Mouse (Mus musculus) C2C12 (cell line): ENCODE data around the gene Camk1g. TPM values are rescaled to one million over a fixed set of nuclear protein-coding genes. Genes with fewer than 3 reads are reported as not detected.
A peak's percentile ranks its signal among the peaks of the same experiment; 100 is the strongest.

Experiments
- H3K27me3 ChIP-seq: one replicate; pipeline ENCODE4 v1.6.1; 2011; ENCODE audit not compliant: control insufficient read depth, insufficient read depth, insufficient read length
- H3K36me3 ChIP-seq: one replicate; pipeline ENCODE4 v1.6.1; 2011; ENCODE audit not compliant: control insufficient read depth, insufficient read depth
- H3K4me3 ChIP-seq: one replicate; pipeline ENCODE4 v1.5.1; 2011; ENCODE audit warnings: mild to moderate bottlenecking, control low read depth; ENCODE audit not compliant: poor library complexity, insufficient read depth, severe bottlenecking
- H3K79me2 ChIP-seq: one replicate; pipeline ENCODE4 v1.6.1; 2011; ENCODE audit not compliant: control insufficient read depth, insufficient read depth
- H3K79me3 ChIP-seq: one replicate; pipeline ENCODE4 v1.6.1; 2011; ENCODE audit warnings: low read depth, control low read depth
- H3ac ChIP-seq: one replicate; pipeline ENCODE3; 2011; ENCODE audit warnings: low read depth; ENCODE audit not compliant: control insufficient read depth, insufficient read length
- CEBPB ChIP-seq: IDR thresholded peaks from one replicate; pipeline ENCODE4 v1.6.1; 2011; ENCODE audit warnings: low read depth, mild to moderate bottlenecking, control low read depth, moderate library complexity
- CTCF ChIP-seq: IDR thresholded peaks from one replicate; pipeline ENCODE4 v1.5.1; 2011; ENCODE audit not compliant: control insufficient read depth, insufficient read depth, insufficient read length
- FOSL1 ChIP-seq: IDR thresholded peaks from one replicate; pipeline ENCODE4 v1.8.0; 2011; ENCODE audit warnings: mild to moderate bottlenecking, low read length; ENCODE audit not compliant: poor library complexity, insufficient read depth, severe bottlenecking
- MAX ChIP-seq: IDR thresholded peaks from one replicate; pipeline ENCODE4 v1.6.1; 2011; ENCODE audit warnings: mild to moderate bottlenecking, control low read depth
- MYOD1 ChIP-seq: IDR thresholded peaks from one replicate; pipeline ENCODE4 v1.6.1; 2011; ENCODE audit warnings: low read depth; ENCODE audit not compliant: control insufficient read depth, insufficient read length
- MYOG ChIP-seq: IDR thresholded peaks from one replicate; pipeline ENCODE4 v1.6.1; 2011; ENCODE audit not compliant: control insufficient read depth, insufficient read length; ENCODE audit errors: extremely low read depth
- USF1 ChIP-seq: IDR thresholded peaks from one replicate; pipeline ENCODE4 v1.6.1; 2011; ENCODE audit warnings: low read depth, mild to moderate bottlenecking, control low read depth, moderate library complexity
- polyA plus RNA-seq: library from polyadenylated mRNA; unstranded; fragments of >200 nt; fragmentation: generic; extraction: Trizol; gene quantifications from one replicate; pipeline ENCODE4 v1.2.1, GENCODE M21; 2012; ENCODE audit warnings: missing spikeins

Gene Camk1g
- polyA plus RNA-seq, 1 experiment: 1.2 TPM

- H3K27me3 ChIP-seq: no peaks in the 10 kb centered on the region
- TF ChIP-seq CEBPB (no peak), FOSL1 (no peak), MAX (no peak), MYOG (no peak), CTCF (no peak), MYOD1 (no peak), USF1 (no peak)
- no peaks in the 10 kb centered on the region for H3K79me3 ChIP-seq
- no peaks in the 10 kb centered on the region for H3K79me2 ChIP-seq
- H3K36me3 ChIP-seq: no peaks in the 10 kb centered on the region
- H3K4me3 ChIP-seq: no peak overlapping the region
- H3ac ChIP-seq: peak overlapping the region; percentile 37
Observed at GRCm38 (mm10) chr1:193382435-193382834, 12.3 kb upstream of the Camk1g start.

GRCm38 (mm10) chr1:193381597-193382404, 11.7 kb upstream of the Camk1g start:
- Histone ChIP-seq H3K27me3 (no peaks in the 10 kb centered on the region), H3K79me2 (no peaks in the 10 kb centered on the region), H3ac (no peak overlapping the region), H3K4me3 (no peak overlapping the region), H3K36me3 (no peaks in the 10 kb centered on the region), H3K79me3 (no peaks in the 10 kb centered on the region)
- no peak for TF ChIP-seq MAX
- peak; percentile 97 for TF ChIP-seq MYOD1

- TF ChIP-seq MYOG: no peak
- TF ChIP-seq MYOD1: no peak
- TF ChIP-seq CEBPB: no peak
- TF ChIP-seq FOSL1: no peak
- Histone ChIP-seq H3K79me2 (no peaks in the 10 kb centered on the region), H3K36me3 (no peaks in the 10 kb centered on the region), H3ac (no peak overlapping the region), H3K79me3 (no peaks in the 10 kb centered on the region), H3K4me3 (no peak overlapping the region), H3K27me3 (no peaks in the 10 kb centered on the region)
Observed at GRCm38 (mm10) chr1:193380877-193381276, 10.8 kb upstream of the Camk1g start.

- no peak overlapping the region for H3ac ChIP-seq
- H3K79me2 ChIP-seq: no peaks in the 10 kb centered on the region
- H3K4me3 ChIP-seq: no peak overlapping the region
- no peaks in the 10 kb centered on the region for H3K27me3 ChIP-seq
- TF ChIP-seq MYOD1 (no peak), CTCF (no peak), USF1 (no peak), CEBPB (no peak), FOSL1 (no peak), MAX (no peak), MYOG (no peak)
- no peaks in the 10 kb centered on the region for H3K36me3 ChIP-seq
- no peaks in the 10 kb centered on the region for H3K79me3 ChIP-seq
Observed at GRCm38 (mm10) chr1:193379634-193380033, 9.5 kb upstream of the Camk1g start.

GRCm38 (mm10) chr1:193376478-193377134, 6.5 kb upstream of the Camk1g start:
- Histone ChIP-seq H3K79me2 (no peaks in the 10 kb centered on the region), H3ac (no peak overlapping the region), H3K36me3 (no peaks in the 10 kb centered on the region), H3K79me3 (no peaks in the 10 kb centered on the region), H3K4me3 (no peak overlapping the region), H3K27me3 (no peaks in the 10 kb centered on the region)
- TF ChIP-seq USF1 (no peak), MYOD1 (no peak), CTCF (peak; percentile 74), MAX (no peak), FOSL1 (no peak), MYOG (no peak), CEBPB (no peak)

- no peaks in the 10 kb centered on the region for H3K36me3 ChIP-seq
- no peaks in the 10 kb centered on the region for H3K79me2 ChIP-seq
- no peaks in the 10 kb centered on the region for H3K79me3 ChIP-seq
- no peak overlapping the region for H3K4me3 ChIP-seq
- no peaks in the 10 kb centered on the region for H3K27me3 ChIP-seq
- TF ChIP-seq USF1: no peak
- no peak for TF ChIP-seq CTCF
- no peak for TF ChIP-seq MYOG
- no peak for TF ChIP-seq CEBPB
- TF ChIP-seq MYOD1: no peak
- TF ChIP-seq MAX: no peak
- no peak overlapping the region for H3ac ChIP-seq
Observed at GRCm38 (mm10) chr1:193373906-193374413, 3.9 kb upstream of the Camk1g start.
